Mouse (Mus musculus): ENCODE results near the gene Lingo1. TPM values are rescaled to one million over a fixed set of nuclear protein-coding genes. Genes with fewer than 3 reads are reported as not detected.

Gene Lingo1
- polyA plus RNA-seq, 1 experiment from 2014 or later = 2.1 TPM

DNA sequence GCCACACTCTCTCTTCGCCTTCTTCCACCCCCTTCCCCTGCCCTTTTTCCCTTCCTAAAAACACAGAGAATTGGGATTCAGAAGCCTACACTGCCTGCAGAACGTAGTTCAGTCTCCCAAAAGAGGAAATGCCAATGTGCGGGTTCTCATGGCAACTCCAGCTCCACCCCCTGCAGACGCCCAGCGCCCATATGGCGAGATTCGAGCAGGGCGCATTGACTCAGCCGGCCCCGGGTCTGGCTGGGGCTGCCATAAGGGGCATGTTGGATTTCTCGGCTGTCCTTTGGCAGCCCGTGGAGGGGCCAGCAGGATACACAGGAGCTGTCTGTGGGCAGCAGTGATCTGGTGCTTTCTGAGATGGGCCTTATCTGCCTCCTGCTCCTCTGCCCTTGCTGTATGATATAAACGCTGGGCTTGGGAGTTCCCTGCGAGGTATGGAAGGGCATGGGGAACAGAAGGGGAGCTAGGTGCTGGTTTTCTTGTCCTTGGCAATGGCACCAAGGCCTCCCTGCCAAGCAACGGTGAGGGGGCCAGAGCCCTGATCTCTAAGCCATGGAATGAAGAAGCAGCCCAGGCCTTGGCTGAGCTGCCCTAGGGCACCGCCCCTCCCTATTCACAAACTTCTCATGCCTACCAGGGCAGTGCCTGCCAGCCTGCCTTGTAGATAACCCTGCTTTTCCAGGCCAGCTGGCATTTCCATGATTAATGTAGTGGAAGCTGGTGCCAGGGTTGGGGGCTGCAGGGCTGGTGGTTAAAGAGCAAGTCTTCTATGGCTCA lies 139.3 kb downstream of the Lingo1 start:
- H3K4me1 ChIP-seq = peaks cover 27% of the 10 kb centered on the region
- no peaks in the 10 kb centered on the region for H3K9me3 ChIP-seq
- H3K27ac ChIP-seq (replicated peaks) = peak overlapping the region; percentile 24; the same call in 1 of the 2 replicates
- peak; percentile 30 for DNase-seq (ENCODE audit: low spot score)
- H3K36me3 ChIP-seq (replicated peaks) = no peaks in the 10 kb centered on the region
- 0 out of 2 replicates have a peak, but pooled peaks cover 5% of the 10 kb centered on the region for H3K27me3 ChIP-seq (replicated peaks; ENCODE audit: low read depth, poor library complexity, severe bottlenecking)
- 67% methylated on average over 16 of the region's 16 CpGs for WGBS
- H3K4me3 ChIP-seq = no peak overlapping the region

- Histone ChIP-seq H3K27ac (replicated peaks) (peak overlapping the region; percentile 27; the same call in 1 of the 2 replicates), H3K4me1 (peaks cover 27% of the 10 kb centered on the region), H3K4me3 (no peak overlapping the region), H3K36me3 (replicated peaks) (no peaks in the 10 kb centered on the region), H3K27me3 (replicated peaks; ENCODE audit: low read depth, poor library complexity, severe bottlenecking) (0 out of 2 replicates have a peak, but pooled peaks cover 5% of the 10 kb centered on the region), H3K9me3 (no peaks in the 10 kb centered on the region)
- WGBS = 73% methylated on average over 6 of the region's 6 CpGs
- no peak for DNase-seq (ENCODE audit: low spot score)
These were observed 141.1 kb downstream of the Lingo1 start for GRCm38 (mm10) chr9:56655167-56655566.

- Histone ChIP-seq H3K27me3 (replicated peaks; ENCODE audit: low read depth, poor library complexity, severe bottlenecking) (peaks cover 5% of the 10 kb centered on the region; the same call in 1 of the 2 replicates), H3K9me3 (no peaks in the 10 kb centered on the region), H3K27ac (replicated peaks) (no peak overlapping the region), H3K36me3 (replicated peaks) (no peaks in the 10 kb centered on the region), H3K4me3 (no peak overlapping the region), H3K4me1 (peaks cover 40% of the 10 kb centered on the region)
- 79% methylated on average over 7 of the region's 7 CpGs for WGBS
- DNase-seq (ENCODE audit: low spot score) = no peak
These were observed 143.7 kb downstream of the Lingo1 start for GRCm38 (mm10) chr9:56652551-56652950.

DNA sequence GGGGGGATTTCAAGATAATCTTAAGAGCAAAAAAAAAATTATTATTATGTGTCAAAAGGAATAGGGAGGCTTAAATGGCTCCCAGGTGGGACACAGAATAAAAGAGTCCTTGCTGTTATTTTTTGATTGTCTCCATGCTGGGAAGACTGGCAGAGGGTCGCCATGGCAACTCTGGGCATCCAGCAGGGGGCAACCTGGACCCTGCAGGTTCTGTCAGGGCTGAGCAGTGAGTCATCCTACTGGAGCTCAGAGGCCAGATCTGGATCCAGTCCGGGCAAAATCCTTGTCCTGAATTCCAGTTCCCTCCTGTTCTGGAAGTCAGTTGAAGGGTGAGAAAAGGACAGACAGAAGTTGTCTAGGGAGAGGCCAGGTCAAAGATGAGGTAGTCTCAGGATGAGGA lies 144.7 kb downstream of the Lingo1 start:
- no peak for DNase-seq (ENCODE audit: low spot score)
- Histone ChIP-seq H3K27ac (replicated peaks) (no peak overlapping the region), H3K4me1 (peaks cover 35% of the 10 kb centered on the region), H3K36me3 (replicated peaks) (no peaks in the 10 kb centered on the region), H3K27me3 (replicated peaks; ENCODE audit: low read depth, poor library complexity, severe bottlenecking) (peaks cover 4% of the 10 kb centered on the region; the same call in 1 of the 2 replicates), H3K9me3 (no peaks in the 10 kb centered on the region), H3K4me3 (no peak overlapping the region)
- 50% methylated on average over 2 of the region's 2 CpGs for WGBS

DNA sequence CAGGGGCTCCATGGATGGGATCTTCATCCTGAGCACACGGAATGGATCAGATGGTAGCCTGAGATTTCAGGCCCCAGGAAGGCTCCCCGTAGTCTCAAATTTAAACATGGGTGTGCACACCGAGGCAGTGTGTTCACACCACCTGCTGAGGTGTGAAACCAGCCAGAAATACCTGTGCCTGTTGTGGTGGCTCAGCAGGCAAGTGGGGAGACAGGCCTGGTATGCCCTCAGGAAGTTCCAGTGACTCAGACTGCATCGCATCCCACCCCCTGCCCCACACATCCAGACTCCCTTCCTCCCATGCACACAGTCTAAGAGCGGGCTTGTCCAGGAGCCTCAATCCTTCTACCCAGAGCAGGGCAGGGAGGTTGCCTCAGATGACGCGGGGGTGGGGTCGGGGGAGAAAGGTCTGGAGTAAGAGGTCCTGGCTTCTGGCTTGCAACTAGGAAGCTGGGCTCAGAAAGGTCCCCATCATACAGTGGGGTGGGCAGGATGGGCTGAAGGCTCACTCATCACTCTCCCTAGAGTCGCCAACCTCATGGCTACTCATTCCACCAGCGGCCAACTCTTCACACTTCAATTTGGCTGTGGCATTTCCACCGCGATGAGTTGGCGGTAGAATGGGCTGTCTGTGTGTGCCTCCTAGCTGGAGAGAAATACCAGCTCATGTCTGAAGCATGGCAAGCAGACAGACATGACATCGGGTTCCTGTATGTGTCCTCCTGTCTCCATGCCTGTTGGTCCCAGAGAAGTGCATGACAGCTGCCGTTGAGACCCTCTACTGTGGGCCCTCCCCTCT lies 149.8 kb downstream of the Lingo1 start:
- DNase-seq (ENCODE audit: low spot score) = no peak
- Histone ChIP-seq H3K36me3 (replicated peaks) (no peaks in the 10 kb centered on the region), H3K27ac (replicated peaks) (no peak overlapping the region), H3K4me1 (peaks cover 33% of the 10 kb centered on the region), H3K4me3 (no peak overlapping the region), H3K27me3 (replicated peaks; ENCODE audit: low read depth, poor library complexity, severe bottlenecking) (peaks cover 9% of the 10 kb centered on the region; the same call in 1 of the 2 replicates), H3K9me3 (no peaks in the 10 kb centered on the region)
- WGBS = 91% methylated on average over 15 of the region's 15 CpGs

DNA sequence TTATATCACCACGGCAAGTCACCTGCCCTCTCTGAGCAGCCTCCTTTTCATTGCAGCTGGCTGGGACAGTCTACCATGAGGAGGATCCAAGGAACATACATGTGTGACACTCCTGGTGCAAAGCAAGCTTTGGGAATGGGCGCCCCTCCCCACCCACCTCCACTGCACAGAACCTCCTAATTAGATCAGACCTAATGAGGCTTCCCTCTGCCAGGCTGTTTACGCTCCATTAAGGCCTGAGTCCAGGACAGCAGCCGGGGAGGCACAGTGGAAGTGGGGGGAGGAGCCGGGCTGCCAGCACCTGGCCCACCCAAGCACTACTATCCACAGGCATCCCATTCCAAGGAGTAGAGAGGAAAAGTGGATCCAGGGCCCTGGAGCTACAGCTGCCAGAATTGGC lies 152.8 kb downstream of the Lingo1 start:
- Histone ChIP-seq H3K27ac (replicated peaks) (no peak overlapping the region), H3K4me1 (peaks cover 33% of the 10 kb centered on the region), H3K4me3 (no peak overlapping the region), H3K27me3 (replicated peaks; ENCODE audit: low read depth, poor library complexity, severe bottlenecking) (peaks cover 25% of the 10 kb centered on the region), H3K36me3 (replicated peaks) (no peaks in the 10 kb centered on the region), H3K9me3 (no peaks in the 10 kb centered on the region)
- WGBS = 47% methylated on average over 5 of the region's 5 CpGs
- no peak for DNase-seq (ENCODE audit: low spot score)

- Histone ChIP-seq H3K4me3 (no peak overlapping the region), H3K27me3 (replicated peaks; ENCODE audit: low read depth, poor library complexity, severe bottlenecking) (peaks cover 70% of the 10 kb centered on the region), H3K4me1 (peaks cover 51% of the 10 kb centered on the region), H3K27ac (replicated peaks) (no peak overlapping the region), H3K9me3 (no peaks in the 10 kb centered on the region), H3K36me3 (replicated peaks) (no peaks in the 10 kb centered on the region)
- peak; percentile 41 for DNase-seq (ENCODE audit: low spot score)
- WGBS = 54% methylated on average over 8 of the region's 8 CpGs
These were observed 157.9 kb downstream of the Lingo1 start for GRCm38 (mm10) chr9:56638226-56638905.

DNA sequence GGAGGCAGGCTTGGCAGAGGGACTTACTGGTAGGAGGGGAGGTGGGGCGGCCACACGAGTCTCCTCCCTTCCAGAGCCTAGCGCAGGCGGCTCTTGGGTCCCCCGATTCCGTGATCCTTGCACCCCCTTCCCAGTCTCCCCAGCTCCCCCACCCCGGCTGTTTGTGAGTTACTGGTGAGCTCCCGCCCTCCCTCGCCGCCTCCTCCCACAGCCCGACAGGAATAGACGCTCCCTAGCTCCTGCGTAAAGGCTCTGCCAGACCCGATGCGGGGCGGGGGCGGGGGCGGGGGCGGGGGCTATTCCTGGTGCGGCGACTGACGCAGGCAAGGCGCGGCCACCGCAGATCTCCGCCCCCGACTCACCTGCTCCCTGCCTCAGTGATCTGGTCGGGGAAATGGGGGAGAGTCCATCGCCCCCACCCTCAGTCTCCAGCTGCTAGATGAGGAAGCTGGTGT lies 158.8 kb downstream of the Lingo1 start:
- peaks cover 75% of the 10 kb centered on the region for H3K27me3 ChIP-seq (replicated peaks; ENCODE audit: low read depth, poor library complexity, severe bottlenecking)
- DNase-seq (ENCODE audit: low spot score) = peak; percentile 36
- H3K36me3 ChIP-seq (replicated peaks) = no peaks in the 10 kb centered on the region
- H3K9me3 ChIP-seq = no peaks in the 10 kb centered on the region
- H3K4me1 ChIP-seq = peaks cover 42% of the 10 kb centered on the region
- no peak overlapping the region for H3K27ac ChIP-seq (replicated peaks)
- H3K4me3 ChIP-seq = peak overlapping the region; percentile 40
- whole genome bisulfite sequencing = 3% methylated on average over 29 of the region's 29 CpGs

GRCm38 (mm10) chr9:56636766-56637402 lies 159.4 kb downstream of the Lingo1 start:
- H3K27ac ChIP-seq (replicated peaks) = no peak overlapping the region
- H3K9me3 ChIP-seq = no peaks in the 10 kb centered on the region
- H3K36me3 ChIP-seq (replicated peaks) = no peaks in the 10 kb centered on the region
- WGBS = 45% methylated on average over 11 of the region's 11 CpGs
- H3K4me1 ChIP-seq = peaks cover 41% of the 10 kb centered on the region
- peak overlapping the region; percentile 40 for H3K4me3 ChIP-seq
- DNase-seq (ENCODE audit: low spot score) = no peak
- H3K27me3 ChIP-seq (replicated peaks; ENCODE audit: low read depth, poor library complexity, severe bottlenecking) = peaks cover 80% of the 10 kb centered on the region

- Histone ChIP-seq H3K27ac (replicated peaks) (peak overlapping the region; percentile 82), H3K4me3 (peak overlapping the region; percentile 79), H3K4me1 (peaks cover 41% of the 10 kb centered on the region), H3K9me3 (no peaks in the 10 kb centered on the region), H3K36me3 (replicated peaks) (no peaks in the 10 kb centered on the region), H3K27me3 (replicated peaks; ENCODE audit: low read depth, poor library complexity, severe bottlenecking) (peaks cover 83% of the 10 kb centered on the region)
- DNase-seq (ENCODE audit: low spot score) = peak; percentile 92
- 0% methylated on average over 10 of the region's 10 CpGs for WGBS
These were observed 160.1 kb downstream of the Lingo1 start for GRCm38 (mm10) chr9:56636214-56636613.

GRCm38 (mm10) chr9:56635498-56636121 lies 160.7 kb downstream of the Lingo1 start:
- under 1% methylated on average over 57 of the region's 68 CpGs for WGBS
- H3K27me3 ChIP-seq (replicated peaks; ENCODE audit: low read depth, poor library complexity, severe bottlenecking) = peaks cover 83% of the 10 kb centered on the region
- DNase-seq (ENCODE audit: low spot score) = peak; percentile 77
- no peaks in the 10 kb centered on the region for H3K36me3 ChIP-seq (replicated peaks)
- H3K4me1 ChIP-seq = peaks cover 41% of the 10 kb centered on the region
- H3K4me3 ChIP-seq = peak overlapping the region; percentile 79
- H3K27ac ChIP-seq (replicated peaks) = peak overlapping the region; percentile 82
- no peaks in the 10 kb centered on the region for H3K9me3 ChIP-seq

Data from embryonic facial prominence, embryonic 10.5 days (tissue).